Mouse (Mus musculus) stomach, postnatal 0 days (tissue): ENCODE results near the gene Ttll11. TPM values are rescaled to one million over a fixed set of nuclear protein-coding genes. Genes with fewer than 3 reads are reported as not detected.

ENCODE experiments used
- ATAC-seq: fragments of 200-750 bp; cut with Nextera tagmentation; 2 replicates; pipeline ENCODE4 v1.8.0; 2017; ENCODE audit not compliant: low FRiP score, low TSS enrichment
- DNase-seq: peaks from one replicate; pipeline ENCODE4 v3.0.0-alpha.2; 2016; ENCODE audit warnings: low spot score
- H3K27ac ChIP-seq: fragments of 300-500 bp; sonication (generic); replicated peaks from 2 replicates; pipeline ENCODE4 v1.5.1; 2014; ENCODE audit warnings: mild to moderate bottlenecking, control low read depth
- H3K27me3 ChIP-seq: fragments of 300-500 bp; sonication (generic); 2 replicates; pipeline ENCODE4 v1.6.1; 2014; ENCODE audit warnings: low read length; ENCODE audit not compliant: control insufficient read depth, insufficient read depth
- H3K36me3 ChIP-seq: fragments of 300-500 bp; sonication (generic); 2 replicates; pipeline ENCODE4 v1.6.1; 2014; ENCODE audit warnings: low read length, mixed read lengths; ENCODE audit not compliant: control insufficient read depth, insufficient read depth
- H3K4me1 ChIP-seq: fragments of 300-500 bp; sonication (generic); replicated peaks from 2 replicates; pipeline ENCODE4 v1.6.1; 2014; ENCODE audit warnings: antibody characterized with exemption; ENCODE audit not compliant: control insufficient read depth, insufficient read depth
- H3K4me2 ChIP-seq: fragments of 300-500 bp; sonication (generic); replicated peaks from 2 replicates; pipeline ENCODE4 v1.6.1; 2014; ENCODE audit warnings: low read depth, mild to moderate bottlenecking, control low read depth, moderate library complexity
- H3K4me3 ChIP-seq: fragments of 300-500 bp; sonication (generic); 2 replicates; pipeline ENCODE4 v1.5.1; 2014; ENCODE audit warnings: low read depth, low read length, control low read depth
- H3K9ac ChIP-seq: fragments of 300-500 bp; sonication (generic); 2 replicates; pipeline ENCODE4 v1.6.1; 2014; ENCODE audit warnings: mild to moderate bottlenecking, low read length, control low read depth, mixed read lengths
- H3K9me3 ChIP-seq: fragments of 300-500 bp; sonication (generic); 2 replicates; pipeline ENCODE4 v1.6.1; 2016; ENCODE audit warnings: low read length; ENCODE audit not compliant: control insufficient read depth
- CTCF ChIP-seq: IDR thresholded peaks from 2 replicates; pipeline ENCODE4 v1.5.1; 2016; ENCODE audit warnings: antibody characterized with exemption, low read depth, mild to moderate bottlenecking, moderate library complexity
- EP300 ChIP-seq: optimal IDR thresholded peaks from 2 replicates; pipeline ENCODE3; 2016; ENCODE audit warnings: antibody characterized with exemption
- WGBS: fragments of 180-500 bp; shearing (Covaris S2); extraction: QIAGEN DNeasy Blood & Tissue Kit; methylation state at CpG from one replicate; pipeline ENCODE4 v1.1.7; 2014; 5-methylcytosine and 5-hydroxymethylcytosine counted together
- polyA plus RNA-seq: library from polyadenylated mRNA; unstranded; fragments of >200 nt; fragmentation: Nextera tagmentation; extraction: Ambion mirVana; gene quantifications from 2 replicates; pipeline ENCODE4 v1.2.1, GENCODE M21; 2015

The Ttll11 gene
- polyA plus RNA-seq, 1 experiment from 2014 or later = 0.55 TPM

- Histone ChIP-seq H3K4me3 (no peak overlapping the region), H3K27ac (no peak overlapping the region), H3K9ac (no peak overlapping the region), H3K27me3 (no peaks in the 10 kb centered on the region), H3K9me3 (no peaks in the 10 kb centered on the region), H3K4me2 (no peak overlapping the region), H3K4me1 (no peaks in the 10 kb centered on the region), H3K36me3 (peaks cover 53% of the 10 kb centered on the region)
- 81% methylated on average over 7 of the region's 7 CpGs for WGBS
- no peak for ATAC-seq
- no peak for DNase-seq
- TF ChIP-seq EP300 (no peak), CTCF (no peak)
These were observed 266.3 kb downstream of the Ttll11 start for GRCm38 (mm10) chr2:35713460-35713859.

GRCm38 (mm10) chr2:35712611-35713010 is 267.1 kb downstream of the Ttll11 start:
- ATAC-seq = no peak
- no peak overlapping the region for H3K4me3 ChIP-seq
- no peak for TF ChIP-seq EP300
- no peak for TF ChIP-seq CTCF
- no peak overlapping the region for H3K4me2 ChIP-seq
- DNase-seq = no peak
- H3K27me3 ChIP-seq = no peaks in the 10 kb centered on the region
- no peaks in the 10 kb centered on the region for H3K9me3 ChIP-seq
- no peaks in the 10 kb centered on the region for H3K4me1 ChIP-seq
- H3K36me3 ChIP-seq = peaks cover 44% of the 10 kb centered on the region
- WGBS = 93% methylated on average over 5 of the region's 5 CpGs
- H3K27ac ChIP-seq = no peak overlapping the region
- no peak overlapping the region for H3K9ac ChIP-seq

DNA sequence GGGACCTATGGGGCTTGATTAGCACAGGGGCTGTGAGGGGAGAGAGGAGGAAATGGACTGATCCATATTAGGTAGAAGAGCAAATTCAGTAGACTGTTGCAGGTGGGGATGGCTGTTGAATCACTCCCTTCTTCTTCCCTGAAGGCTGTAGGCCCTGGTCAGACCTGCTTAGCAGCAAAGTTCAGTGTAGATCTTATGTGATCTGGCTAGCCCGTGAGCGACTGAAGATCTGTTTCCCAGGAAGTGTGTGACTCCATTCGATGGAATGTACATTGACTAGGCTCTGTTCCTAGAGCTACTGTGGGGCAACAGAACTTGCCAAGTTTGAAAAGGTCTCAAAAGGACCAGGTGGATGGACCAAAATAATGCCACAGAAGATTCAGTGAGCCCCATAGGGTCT is 276.5 kb downstream of the Ttll11 start:
- 34% methylated on average over 3 of the region's 3 CpGs for WGBS
- Histone ChIP-seq H3K9me3 (no peaks in the 10 kb centered on the region), H3K9ac (no peak overlapping the region), H3K27ac (peak overlapping the region; percentile 73), H3K4me2 (no peak overlapping the region), H3K4me1 (peaks cover 22% of the 10 kb centered on the region), H3K36me3 (0 out of 2 replicates have a peak, but pooled peaks cover 3% of the 10 kb centered on the region), H3K27me3 (no peaks in the 10 kb centered on the region), H3K4me3 (no peak overlapping the region)
- no peak for TF ChIP-seq EP300
- no peak for TF ChIP-seq CTCF
- peak; percentile 65 for ATAC-seq
- DNase-seq = peak; percentile 67

GRCm38 (mm10) chr2:35702608-35703007 is 277.1 kb downstream of the Ttll11 start:
- H3K9me3 ChIP-seq = no peaks in the 10 kb centered on the region
- H3K27me3 ChIP-seq = no peaks in the 10 kb centered on the region
- DNase-seq = peak; percentile 55
- H3K4me3 ChIP-seq = no peak overlapping the region
- 0 out of 2 replicates have a peak, but pooled peaks cover 3% of the 10 kb centered on the region for H3K36me3 ChIP-seq
- peak; percentile 65 for ATAC-seq
- peak overlapping the region; percentile 73 for H3K27ac ChIP-seq
- no peak overlapping the region for H3K4me2 ChIP-seq
- TF ChIP-seq CTCF (no peak), EP300 (no peak)
- H3K4me1 ChIP-seq = peaks cover 26% of the 10 kb centered on the region
- no peak overlapping the region for H3K9ac ChIP-seq
- 60% methylated on average over 6 of the region's 6 CpGs for WGBS

DNA sequence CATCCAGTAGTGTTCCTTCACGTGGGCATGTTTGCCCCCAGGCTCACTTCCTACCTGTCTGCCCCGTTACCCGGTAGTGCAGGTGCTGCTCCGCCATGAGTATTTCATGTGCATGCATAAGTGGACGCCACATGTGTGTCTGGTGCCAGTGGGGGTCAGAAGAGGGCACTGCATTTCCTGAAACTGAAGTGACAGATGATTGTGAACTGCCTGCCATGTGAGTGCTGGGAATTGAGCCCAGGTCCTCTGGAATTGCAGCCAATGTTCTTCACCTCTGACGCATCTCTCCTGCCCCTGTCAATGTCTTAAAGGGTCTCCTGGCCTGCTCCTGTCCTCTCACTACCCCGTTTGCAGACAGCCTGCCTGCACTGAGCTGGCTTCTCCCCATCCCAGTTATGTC is 277.7 kb downstream of the Ttll11 start:
- no peak for DNase-seq
- no peaks in the 10 kb centered on the region for H3K27me3 ChIP-seq
- H3K9ac ChIP-seq = no peak overlapping the region
- TF ChIP-seq CTCF (no peak), EP300 (no peak)
- 0 out of 2 replicates have a peak, but pooled peaks cover 3% of the 10 kb centered on the region for H3K36me3 ChIP-seq
- 74% methylated on average over 7 of the region's 7 CpGs for WGBS
- H3K27ac ChIP-seq = peak overlapping the region; percentile 73
- H3K9me3 ChIP-seq = no peaks in the 10 kb centered on the region
- peaks cover 31% of the 10 kb centered on the region for H3K4me1 ChIP-seq
- no peak for ATAC-seq
- H3K4me3 ChIP-seq = no peak overlapping the region
- H3K4me2 ChIP-seq = no peak overlapping the region

Other genes with a start within 250 kb of the Ttll11 start
- 237 and 242 TPM in 2 replicates for gene Ndufa8, start 69.5 kb upstream of the Ttll11 start, polyA plus RNA-seq
- not detected in 2 replicates for gene Morn5, start 69.5 kb upstream of the Ttll11 start, polyA plus RNA-seq
- 0.41 and 0.79 TPM in 2 replicates for gene Lhx6, start 125.5 kb upstream of the Ttll11 start, polyA plus RNA-seq
- gene Mrrf, start 156.5 kb upstream of the Ttll11 start, polyA plus RNA-seq = 19.2 and 21.0 TPM in 2 replicates
- 33.7 and 34.0 TPM in 2 replicates for gene Rbm18, start 156.9 kb upstream of the Ttll11 start, polyA plus RNA-seq